Mouse (Mus musculus) heart, embryonic 15.5 days (tissue): ENCODE results near the gene Rab3c. TPM values are rescaled to one million over a fixed set of nuclear protein-coding genes. Genes with fewer than 3 reads are reported as not detected.

ENCODE experiments used
- ATAC-seq: fragments of 200-750 bp; cut with Nextera tagmentation; replicated peaks from 2 replicates; pipeline ENCODE4 v1.8.0; 2017; ENCODE audit warnings: low read depth, moderate TSS enrichment; ENCODE audit not compliant: insufficient number of reproducible peaks, insufficient read depth, low FRiP score
- H3K27ac ChIP-seq: fragments of 300-500 bp; sonication (generic); 2 replicates; pipeline ENCODE4 v1.5.1; 2015; ENCODE audit warnings: mild to moderate bottlenecking, inconsistent platforms
- H3K27me3 ChIP-seq: fragments of 300-500 bp; sonication (generic); 2 replicates; pipeline ENCODE4 v1.6.1; 2015; ENCODE audit warnings: inconsistent platforms
- H3K36me3 ChIP-seq: fragments of 300-500 bp; sonication (generic); 2 replicates; pipeline ENCODE4 v1.6.1; 2015; ENCODE audit warnings: mild to moderate bottlenecking, inconsistent platforms
- H3K4me1 ChIP-seq: fragments of 300-500 bp; sonication (generic); replicated peaks from 2 replicates; pipeline ENCODE4 v1.6.1; 2015; ENCODE audit warnings: inconsistent platforms
- H3K4me2 ChIP-seq: fragments of 300-500 bp; sonication (generic); 2 replicates; pipeline ENCODE4 v1.6.1; 2015; ENCODE audit warnings: inconsistent platforms, mild to moderate bottlenecking, moderate library complexity
- H3K4me3 ChIP-seq: fragments of 300-500 bp; sonication (generic); 2 replicates; pipeline ENCODE4 v1.5.1; 2015; ENCODE audit warnings: mild to moderate bottlenecking, inconsistent platforms
- H3K9ac ChIP-seq: fragments of 300-500 bp; sonication (generic); 2 replicates; pipeline ENCODE4 v1.6.1; 2015; ENCODE audit warnings: mild to moderate bottlenecking, inconsistent platforms
- H3K9me3 ChIP-seq: fragments of 300-500 bp; sonication (generic); replicated peaks from 2 replicates; pipeline ENCODE4 v1.6.1; 2016; ENCODE audit warnings: inconsistent platforms
- WGBS: fragments of 180-500 bp; shearing (Covaris S2); methylation state at CpG from one replicate; pipeline ENCODE4 v1.1.7; 2015; ENCODE audit warnings: mixed read lengths; 5-methylcytosine and 5-hydroxymethylcytosine counted together
- polyA plus RNA-seq: library from polyadenylated mRNA; unstranded; fragments of >200 nt; fragmentation: Nextera tagmentation; extraction: Ambion mirVana; gene quantifications from 2 replicates; pipeline ENCODE4 v1.2.1, GENCODE M21; 2015

The Rab3c gene
- polyA plus RNA-seq, 1 experiment from 2014 or later = 0.25 TPM

GRCm38 (mm10) chr13:110184963-110185685 lies 95.7 kb downstream of the Rab3c start:
- H3K4me2 ChIP-seq = no peak overlapping the region
- 82% methylated on average over 4 of the region's 4 CpGs for WGBS
- no peak overlapping the region for H3K4me3 ChIP-seq
- no peaks in the 10 kb centered on the region for H3K9me3 ChIP-seq
- no peaks in the 10 kb centered on the region for H3K36me3 ChIP-seq
- H3K9ac ChIP-seq = no peak overlapping the region
- no peak overlapping the region for H3K27ac ChIP-seq
- no peak for ATAC-seq
- H3K4me1 ChIP-seq = no peaks in the 10 kb centered on the region
- no peaks in the 10 kb centered on the region for H3K27me3 ChIP-seq

GRCm38 (mm10) chr13:110175651-110176050 lies 105.1 kb downstream of the Rab3c start:
- H3K4me2 ChIP-seq = no peak overlapping the region
- H3K9ac ChIP-seq = no peak overlapping the region
- H3K27ac ChIP-seq = no peak overlapping the region
- H3K4me1 ChIP-seq = no peaks in the 10 kb centered on the region
- 68% methylated on average over 6 of the region's 6 CpGs for WGBS
- no peaks in the 10 kb centered on the region for H3K36me3 ChIP-seq
- ATAC-seq = no peak
- H3K4me3 ChIP-seq = no peak overlapping the region
- no peaks in the 10 kb centered on the region for H3K27me3 ChIP-seq
- H3K9me3 ChIP-seq = no peaks in the 10 kb centered on the region

DNA sequence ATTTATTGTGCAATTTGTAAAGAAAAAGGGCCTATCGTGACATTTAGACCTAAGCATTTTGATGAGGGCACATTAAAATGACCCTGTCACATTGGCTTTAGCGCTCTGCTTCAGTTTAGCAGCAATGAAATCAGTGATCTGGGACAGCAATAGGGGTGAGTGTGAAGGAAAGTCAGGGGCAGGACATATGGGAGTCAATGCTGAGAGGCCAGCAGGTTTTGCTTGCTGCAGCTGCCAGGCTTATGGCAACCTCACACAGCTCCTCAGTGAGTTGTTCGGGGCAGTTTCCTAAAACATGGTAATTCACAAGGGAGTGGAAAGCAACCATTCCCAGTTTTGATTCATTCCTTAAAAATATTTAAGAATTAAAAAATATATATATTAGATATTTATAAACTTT lies 111.1 kb downstream of the Rab3c start:
- Histone ChIP-seq H3K9me3 (no peaks in the 10 kb centered on the region), H3K27me3 (no peaks in the 10 kb centered on the region), H3K27ac (no peak overlapping the region), H3K4me1 (no peaks in the 10 kb centered on the region), H3K9ac (no peak overlapping the region), H3K4me3 (no peak overlapping the region), H3K36me3 (no peaks in the 10 kb centered on the region), H3K4me2 (no peak overlapping the region)
- ATAC-seq = no peak
- 82% methylated on average over 3 of the region's 3 CpGs for WGBS

GRCm38 (mm10) chr13:110169152-110169551 lies 111.6 kb downstream of the Rab3c start:
- Histone ChIP-seq H3K9ac (no peak overlapping the region), H3K9me3 (no peaks in the 10 kb centered on the region), H3K36me3 (no peaks in the 10 kb centered on the region), H3K4me1 (no peaks in the 10 kb centered on the region), H3K4me2 (no peak overlapping the region), H3K4me3 (no peak overlapping the region), H3K27ac (no peak overlapping the region), H3K27me3 (no peaks in the 10 kb centered on the region)
- no peak for ATAC-seq
- WGBS = 63% methylated on average over 4 of the region's 4 CpGs

DNA sequence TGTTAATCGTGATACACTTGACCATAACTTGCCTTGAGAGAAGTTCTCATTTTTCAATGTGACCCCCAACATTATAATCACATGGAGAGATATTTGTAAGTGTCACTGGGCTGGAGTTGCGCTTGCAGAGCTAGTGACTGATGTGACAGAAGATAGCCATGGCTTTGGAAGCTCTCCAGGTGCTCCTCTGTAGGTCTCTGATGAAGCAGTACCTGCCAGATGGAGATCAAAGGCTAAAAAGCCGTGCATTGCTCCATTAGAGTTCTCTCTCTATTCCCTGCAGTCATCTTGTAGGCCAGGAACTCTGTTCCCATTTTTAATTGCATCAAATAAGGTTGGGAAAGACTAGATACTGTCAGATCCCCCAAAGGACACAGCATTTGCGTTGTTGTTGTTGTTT lies 112.2 kb downstream of the Rab3c start:
- no peaks in the 10 kb centered on the region for H3K9me3 ChIP-seq
- no peak overlapping the region for H3K9ac ChIP-seq
- no peaks in the 10 kb centered on the region for H3K36me3 ChIP-seq
- no peaks in the 10 kb centered on the region for H3K27me3 ChIP-seq
- no peaks in the 10 kb centered on the region for H3K4me1 ChIP-seq
- H3K4me2 ChIP-seq = no peak overlapping the region
- ATAC-seq = no peak
- H3K4me3 ChIP-seq = no peak overlapping the region
- 68% methylated on average over 4 of the region's 4 CpGs for WGBS
- no peak overlapping the region for H3K27ac ChIP-seq

DNA sequence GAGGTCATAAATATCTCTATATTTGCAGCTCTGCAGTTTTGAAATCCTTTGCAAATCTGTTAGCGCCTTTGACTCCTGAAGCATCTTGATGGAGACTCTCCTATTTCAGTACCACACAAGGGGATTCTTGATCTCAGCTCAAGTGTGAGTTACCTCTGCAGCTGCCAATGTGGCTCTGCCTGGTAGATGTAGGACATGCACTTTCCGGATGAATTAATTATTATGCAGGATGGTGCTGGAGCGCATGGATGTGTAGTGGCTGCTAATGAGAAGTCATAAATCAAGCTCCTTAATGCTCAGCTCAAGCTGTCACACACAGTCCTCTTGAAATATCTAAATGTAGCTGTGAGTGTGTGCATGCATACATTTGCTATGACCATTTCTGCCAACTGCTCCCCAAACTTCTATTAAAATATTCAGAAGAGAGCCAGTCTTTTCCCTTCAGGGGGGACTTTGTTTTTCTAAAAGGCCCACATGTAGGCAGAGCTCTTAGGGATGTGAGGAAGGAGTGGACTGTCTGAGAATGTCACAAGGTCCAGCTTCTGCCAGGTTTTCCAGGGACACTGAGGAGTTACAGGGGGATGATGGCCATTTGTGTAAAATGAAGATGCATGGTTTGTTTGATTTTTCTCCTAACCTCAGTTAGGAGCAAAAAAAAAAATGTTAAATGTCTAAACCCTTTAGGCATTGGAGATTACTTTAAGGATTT lies 114.0 kb downstream of the Rab3c start:
- Histone ChIP-seq H3K4me2 (no peak overlapping the region), H3K4me3 (no peak overlapping the region), H3K9me3 (no peaks in the 10 kb centered on the region), H3K36me3 (no peaks in the 10 kb centered on the region), H3K27ac (no peak overlapping the region), H3K27me3 (no peaks in the 10 kb centered on the region), H3K4me1 (no peaks in the 10 kb centered on the region), H3K9ac (no peak overlapping the region)
- 78% methylated on average over 3 of the region's 3 CpGs for WGBS
- ATAC-seq = no peak

DNA sequence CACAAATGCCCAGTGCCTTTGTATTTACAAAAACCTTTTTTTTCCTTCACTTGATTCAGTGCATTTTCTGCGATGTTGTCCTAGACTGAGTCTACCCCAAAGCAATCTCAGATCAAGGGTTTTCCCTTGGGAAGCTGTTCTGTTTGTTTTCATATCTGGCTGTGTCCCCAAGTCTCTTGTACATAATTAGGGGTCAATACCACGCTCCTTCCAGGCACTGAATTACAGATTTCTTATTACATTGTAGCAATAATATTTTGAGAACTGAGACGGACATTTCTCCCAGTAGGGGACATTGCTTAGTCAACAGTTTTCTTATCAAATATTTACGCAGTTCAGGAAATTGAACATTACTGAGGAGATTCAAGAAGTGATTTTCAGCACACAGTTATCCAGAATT lies 120.8 kb downstream of the Rab3c start:
- no peak overlapping the region for H3K27ac ChIP-seq
- no peak overlapping the region for H3K4me2 ChIP-seq
- no peak overlapping the region for H3K9ac ChIP-seq
- WGBS = 63% methylated on average over 4 of the region's 4 CpGs
- no peaks in the 10 kb centered on the region for H3K36me3 ChIP-seq
- no peaks in the 10 kb centered on the region for H3K4me1 ChIP-seq
- no peaks in the 10 kb centered on the region for H3K27me3 ChIP-seq
- H3K9me3 ChIP-seq = no peaks in the 10 kb centered on the region
- no peak overlapping the region for H3K4me3 ChIP-seq
- ATAC-seq = no peak

DNA sequence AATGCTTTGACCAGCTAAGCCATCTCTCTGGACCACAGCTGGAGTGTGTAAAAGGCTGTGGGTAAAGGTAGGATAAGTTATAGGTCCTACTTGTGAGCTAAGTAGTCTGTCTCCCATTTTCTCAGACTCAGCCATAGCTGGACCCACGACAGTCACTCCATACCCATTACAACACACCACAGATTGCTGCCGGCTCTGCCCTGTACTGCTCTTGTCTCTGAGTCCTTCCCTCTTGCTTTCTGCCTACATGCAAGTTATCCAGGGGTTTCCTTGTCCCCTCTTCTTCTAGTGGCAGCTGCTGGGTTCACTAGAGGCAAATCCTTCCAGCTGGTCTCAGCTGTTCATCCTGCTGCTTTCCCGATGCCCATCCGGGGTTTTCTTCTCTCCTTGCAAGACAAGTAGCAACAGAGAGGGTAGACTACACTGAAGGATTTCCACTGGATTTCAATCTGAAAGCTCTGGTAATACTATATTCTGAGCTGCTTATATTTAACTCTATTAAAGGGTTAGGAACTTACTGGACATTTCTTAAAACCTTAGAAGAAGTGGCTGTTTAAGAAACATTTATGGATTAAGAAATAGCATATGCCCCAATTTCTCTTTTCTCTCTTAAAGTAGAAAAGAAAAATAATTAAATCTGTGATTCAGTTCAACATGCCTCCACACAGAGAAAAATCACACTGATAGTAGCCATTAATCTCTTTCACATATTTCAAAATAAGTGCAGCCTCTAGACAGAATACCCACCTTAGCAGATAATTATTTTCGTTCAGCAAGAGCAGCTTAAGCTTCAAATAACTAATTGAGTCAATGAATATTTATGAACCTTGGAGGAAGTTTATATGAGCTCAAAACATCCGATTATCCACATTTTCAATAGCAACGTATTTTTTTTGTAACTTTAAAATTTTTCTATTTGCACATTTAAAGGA lies 121.9 kb downstream of the Rab3c start:
- no peak overlapping the region for H3K27ac ChIP-seq
- 73% methylated on average over 7 of the region's 7 CpGs for WGBS
- no peaks in the 10 kb centered on the region for H3K36me3 ChIP-seq
- no peaks in the 10 kb centered on the region for H3K9me3 ChIP-seq
- H3K9ac ChIP-seq = no peak overlapping the region
- no peaks in the 10 kb centered on the region for H3K4me1 ChIP-seq
- H3K4me3 ChIP-seq = no peak overlapping the region
- no peak for ATAC-seq
- H3K4me2 ChIP-seq = no peak overlapping the region
- H3K27me3 ChIP-seq = no peaks in the 10 kb centered on the region

GRCm38 (mm10) chr13:110145545-110145944 lies 135.3 kb downstream of the Rab3c start:
- no peak for ATAC-seq
- WGBS = 44% methylated on average over 3 of the region's 3 CpGs
- Histone ChIP-seq H3K36me3 (no peaks in the 10 kb centered on the region), H3K4me1 (no peaks in the 10 kb centered on the region), H3K9ac (no peak overlapping the region), H3K4me2 (no peak overlapping the region), H3K27me3 (no peaks in the 10 kb centered on the region), H3K4me3 (no peak overlapping the region), H3K9me3 (no peaks in the 10 kb centered on the region), H3K27ac (no peak overlapping the region)

- Histone ChIP-seq H3K36me3 (no peaks in the 10 kb centered on the region), H3K9ac (no peak overlapping the region), H3K27me3 (no peaks in the 10 kb centered on the region), H3K9me3 (no peaks in the 10 kb centered on the region), H3K4me2 (no peak overlapping the region), H3K4me3 (no peak overlapping the region), H3K4me1 (no peaks in the 10 kb centered on the region), H3K27ac (no peak overlapping the region)
- 64% methylated on average over 8 of the region's 8 CpGs for WGBS
- ATAC-seq = no peak
These were observed 135.8 kb downstream of the Rab3c start for GRCm38 (mm10) chr13:110145019-110145418.

DNA sequence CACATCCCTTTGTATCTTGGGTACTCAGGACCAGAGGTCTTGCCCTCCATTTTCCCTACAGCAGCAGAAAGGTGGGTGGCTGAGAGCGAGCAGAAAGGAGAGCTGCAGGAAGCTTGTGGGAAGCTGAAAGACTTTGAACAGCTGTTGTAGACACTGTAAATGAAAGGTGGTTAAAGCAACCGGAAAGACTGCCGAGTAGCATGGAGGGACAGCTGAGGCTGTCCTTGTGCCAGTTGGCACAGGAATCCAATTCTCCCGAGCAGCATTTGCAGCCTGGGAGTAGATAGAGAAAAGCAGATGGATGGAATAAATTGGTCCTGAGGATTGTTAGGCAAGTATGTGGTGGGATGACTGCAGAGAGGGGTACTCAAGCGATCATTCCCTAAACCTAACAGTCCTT lies 141.5 kb downstream of the Rab3c start:
- Histone ChIP-seq H3K9ac (no peak overlapping the region), H3K4me3 (no peak overlapping the region), H3K36me3 (no peaks in the 10 kb centered on the region), H3K27ac (no peak overlapping the region), H3K4me1 (0 out of 2 replicates have a peak, but pooled peaks cover 4% of the 10 kb centered on the region), H3K9me3 (no peaks in the 10 kb centered on the region), H3K4me2 (no peak overlapping the region), H3K27me3 (no peaks in the 10 kb centered on the region)
- ATAC-seq = no peak
- 58% methylated on average over 5 of the region's 5 CpGs for WGBS
